Mouse (Mus musculus) olfactory bulb, adult 2 months (tissue): ENCODE measurements at regions not wholly inside any gene's neighbourhood (a gene's known extent, or its start where the extent isn't known, plus 50 kb on each side); places are given as distances from the start of the nearest gene placed in this dataset.

Source experiments
- CTCF ChIP-seq: fragments of 200-500 bp; IDR thresholded peaks from 2 replicates; pipeline ENCODE4 v1.5.1; 2012; ENCODE audit warnings: low read depth, mild to moderate bottlenecking, low read length, moderate library complexity; ENCODE audit not compliant: insufficient read depth
- POLR2A ChIP-seq: fragments of 200-500 bp; IDR thresholded peaks from 2 replicates; pipeline ENCODE4 v1.6.1; 2012; ENCODE audit warnings: mild to moderate bottlenecking, low read depth, low read length, moderate library complexity; ENCODE audit not compliant: insufficient read depth

- TF ChIP-seq CTCF (no peak), POLR2A (no peak)
Measured at GRCm38 (mm10) chr12:29141132-29141531, 387.1 kb upstream of the Myt1l start.
